Mouse (Mus musculus) heart, postnatal 0 days (tissue): ENCODE measurements around the gene Oasl1.

Experiments
- CTCF ChIP-seq: IDR thresholded peaks from 2 replicates; pipeline ENCODE4 v1.5.1; 2016; ENCODE audit warnings: antibody characterized with exemption, control low read depth, low read depth
- EP300 ChIP-seq: IDR thresholded peaks from 2 replicates; pipeline ENCODE4 v1.6.1; 2016; ENCODE audit warnings: antibody characterized with exemption, low read depth

GRCm38 (mm10) chr5:114949812-114950211, 26.8 kb downstream of the Oasl1 start:
- TF ChIP-seq EP300 = no peak
- TF ChIP-seq CTCF = no peak
